Mouse (Mus musculus): Measurements from ENCODE around the gene Cnot6. TPM values are rescaled to one million over a fixed set of nuclear protein-coding genes. Genes with fewer than 3 reads are reported as not detected.

The Cnot6 gene
- polyA plus RNA-seq (2012; rRNA removed; ENCODE audit: low replicate concordance): 1.4 and 1.7 TPM in 2 replicates

DNA sequence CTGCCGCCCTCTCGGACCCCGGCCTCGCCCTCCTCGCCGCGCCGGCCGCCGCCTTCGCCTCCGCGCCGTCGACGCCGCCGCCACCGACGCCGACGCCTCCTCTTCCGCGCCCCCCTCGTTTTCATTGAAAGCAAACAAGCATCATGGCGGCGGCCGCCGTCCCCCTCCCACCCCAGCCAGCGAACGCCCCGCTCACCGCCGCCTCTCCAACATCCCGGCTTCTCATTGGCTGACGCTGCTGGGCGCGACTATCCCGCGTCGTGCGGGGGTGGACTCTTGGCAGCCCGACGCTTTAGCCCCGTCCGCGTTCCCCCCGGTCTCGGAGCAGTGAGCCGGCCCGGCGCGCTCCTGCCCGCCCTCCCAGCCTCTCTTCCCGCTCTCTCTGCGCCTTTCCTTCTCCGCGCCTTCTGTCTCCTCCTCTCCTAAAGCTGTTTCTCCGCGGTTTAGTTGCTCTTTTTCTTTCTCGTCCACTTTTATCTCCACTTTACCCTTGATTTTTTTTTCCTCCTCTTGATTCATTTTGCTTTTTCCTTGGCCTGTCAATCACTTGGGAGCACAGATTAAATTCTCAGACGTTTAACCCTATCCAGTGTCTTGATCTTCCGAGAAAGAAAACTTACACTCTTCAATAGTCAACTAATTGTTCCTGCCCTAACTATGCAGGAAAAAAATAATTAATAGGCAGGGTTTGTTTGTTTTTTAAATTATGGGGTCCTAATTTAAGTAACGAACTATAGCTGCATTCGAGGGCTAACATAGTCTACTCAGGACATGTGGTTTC lies at the start of gene Cnot6:
TSS of gene Cnot6 (minus strand) at position 169 of the 781 bp plus-strand sequence.

DNA sequence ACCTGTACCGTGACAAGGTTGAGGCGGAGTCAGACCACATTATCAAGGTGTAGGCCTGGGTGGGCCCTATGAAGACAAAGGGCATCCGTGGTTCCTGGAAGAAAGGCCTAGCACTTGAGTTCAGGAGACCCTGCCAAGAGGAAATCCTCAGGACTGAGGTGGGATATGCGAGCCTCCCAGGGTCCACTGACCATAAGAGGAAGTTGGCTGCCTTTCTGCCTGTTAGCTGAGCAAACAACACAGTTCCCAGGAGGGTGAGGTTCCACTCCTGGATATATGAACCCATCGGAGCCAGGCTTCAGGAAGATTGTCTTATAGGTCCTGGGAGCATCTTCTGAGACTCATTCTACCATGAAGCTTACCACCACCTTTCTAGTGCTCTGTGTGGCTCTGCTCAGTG lies 49.2 kb downstream of the Cnot6 start, which contains the start of gene Scgb3a1:
TSS of gene Scgb3a1 (plus strand) at position 301 of the 400 bp plus-strand sequence.

Other genes with a start within 250 kb of the Cnot6 start
- not detected in 2 replicates for gene Olfr1386, start 247.7 kb downstream of the Cnot6 start, polyA plus RNA-seq (2012; rRNA removed; ENCODE audit: low replicate concordance)
- not detected in 2 replicates for gene Olfr1385, start 223.7 kb downstream of the Cnot6 start, polyA plus RNA-seq (2012; rRNA removed; ENCODE audit: low replicate concordance)
- not detected in 2 replicates for gene Olfr1384, start 206.0 kb downstream of the Cnot6 start, polyA plus RNA-seq (2012; rRNA removed; ENCODE audit: low replicate concordance)
- gene Olfr1383, start 193.1 kb downstream of the Cnot6 start, polyA plus RNA-seq (2012; rRNA removed; ENCODE audit: low replicate concordance): not detected in 2 replicates
- gene Olfr1382, start 184.5 kb downstream of the Cnot6 start, polyA plus RNA-seq (2012; rRNA removed; ENCODE audit: low replicate concordance): not detected in 2 replicates
- gene Olfr1381, start 169.3 kb downstream of the Cnot6 start, polyA plus RNA-seq (2012; rRNA removed; ENCODE audit: low replicate concordance): not detected in 2 replicates
- gene Olfr1380, start 155.8 kb downstream of the Cnot6 start, polyA plus RNA-seq (2012; rRNA removed; ENCODE audit: low replicate concordance): not detected in 2 replicates
- gene Flt4, start 103.5 kb downstream of the Cnot6 start, polyA plus RNA-seq (2012; rRNA removed; ENCODE audit: low replicate concordance): 4.3 and 4.4 TPM in 2 replicates
- 9.7 and 22.7 TPM in 2 replicates for gene Scgb3a1, start 49.1 kb downstream of the Cnot6 start, polyA plus RNA-seq (2012; rRNA removed; ENCODE audit: low replicate concordance)
- gene Gfpt2, start 81.5 kb upstream of the Cnot6 start, polyA plus RNA-seq (2012; rRNA removed; ENCODE audit: low replicate concordance): 0.41 and 0.46 TPM in 2 replicates
- 5.6 and 6.9 TPM in 2 replicates for gene Mapk9, start 134.0 kb upstream of the Cnot6 start, polyA plus RNA-seq (2012; rRNA removed; ENCODE audit: low replicate concordance)
- 0.70 and 1.1 TPM in 2 replicates for gene Rasgef1c, start 189.1 kb upstream of the Cnot6 start, polyA plus RNA-seq (2012; rRNA removed; ENCODE audit: low replicate concordance)